Mouse (Mus musculus) limb, embryonic 10.5 days (tissue): ENCODE measurements around the gene Smim5. TPM values are rescaled to one million over a fixed set of nuclear protein-coding genes. Genes with fewer than 3 reads are reported as not detected.
"Not testable (repeated sequence)": the region's sequence is repeated elsewhere in the genome, so short reads cannot be mapped to it uniquely, and the experiment has no call there.

ENCODE experiments used
- DNase-seq: peaks from one replicate; pipeline ENCODE4 v3.0.0-alpha.2; 2017; ENCODE audit warnings: low spot score
- H3K27ac ChIP-seq: fragments of 300-500 bp; sonication (generic); 2 replicates; pipeline ENCODE4 v1.5.1; 2016; ENCODE audit warnings: mild to moderate bottlenecking
- H3K27me3 ChIP-seq: fragments of 300-500 bp; sonication (generic); 2 replicates; pipeline ENCODE4 v1.6.1; 2016; ENCODE audit warnings: low read depth, mild to moderate bottlenecking; ENCODE audit not compliant: poor library complexity, severe bottlenecking
- H3K36me3 ChIP-seq: fragments of 300-500 bp; sonication (generic); 2 replicates; pipeline ENCODE4 v1.6.1; 2016; ENCODE audit warnings: mild to moderate bottlenecking, moderate library complexity
- H3K4me1 ChIP-seq: fragments of 300-500 bp; sonication (generic); 2 replicates; pipeline ENCODE4 v1.6.1; 2016
- H3K4me3 ChIP-seq: fragments of 300-500 bp; sonication (generic); 2 replicates; pipeline ENCODE4 v1.5.1; 2016; ENCODE audit warnings: mild to moderate bottlenecking, moderate library complexity
- H3K9me3 ChIP-seq: fragments of 300-500 bp; sonication (generic); replicated peaks from 2 replicates; pipeline ENCODE4 v1.6.1; 2016; ENCODE audit warnings: mild to moderate bottlenecking
- WGBS: fragments of 180-500 bp; shearing (Covaris S2); methylation state at CpG from one replicate; pipeline ENCODE4 v1.1.7; 2016; 5-methylcytosine and 5-hydroxymethylcytosine counted together
- polyA plus RNA-seq: library from polyadenylated mRNA; unstranded; fragments of >200 nt; fragmentation: Nextera tagmentation; extraction: Ambion mirVana; gene quantifications from 2 replicates; pipeline ENCODE4 v1.2.1, GENCODE M21; 2016

The Smim5 gene
- polyA plus RNA-seq: 1.7 and 2.0 TPM in 2 replicates

DNA sequence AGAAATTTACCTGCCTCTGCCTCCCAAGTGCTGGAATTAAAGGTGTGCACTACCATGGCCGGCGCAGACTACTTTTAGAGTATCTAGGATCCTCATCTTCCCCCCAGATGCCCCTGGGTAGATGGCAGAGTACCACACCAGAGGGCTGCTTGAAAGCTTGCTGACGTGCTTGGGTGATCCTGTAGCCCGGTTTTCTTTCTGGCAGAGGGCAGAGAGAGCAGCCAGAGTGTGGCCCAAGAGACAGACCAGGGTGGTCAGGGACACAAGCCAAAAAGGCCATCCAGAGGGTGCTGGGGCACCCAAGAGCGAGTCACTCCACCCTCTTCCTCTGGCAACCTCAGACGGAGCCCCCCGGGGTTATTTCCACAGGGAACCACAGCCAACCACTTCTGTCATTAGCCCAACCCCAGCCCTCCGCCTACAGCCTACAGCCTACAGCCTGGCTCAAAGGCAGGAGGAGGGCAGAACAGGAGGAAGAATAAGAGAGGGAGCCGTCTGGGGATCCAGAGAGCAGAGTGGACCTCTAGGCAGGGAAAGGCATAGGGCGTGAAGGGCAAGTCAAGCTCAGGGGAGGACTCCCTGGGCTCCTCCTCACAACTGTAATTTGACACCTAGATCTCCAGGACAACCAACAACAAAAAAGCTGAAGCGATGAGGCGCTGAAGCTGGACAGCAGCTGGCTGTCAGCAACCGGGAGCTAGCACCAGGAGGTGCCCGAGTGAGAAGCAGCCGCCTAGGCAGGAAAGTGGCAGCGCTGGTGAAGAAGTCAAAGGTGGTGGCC is at the start of gene Smim5:
Gene Smim5, plus strand, starts transcription at position 481 of the 781 bp plus-strand sequence.
- H3K27me3 ChIP-seq: no peaks in the 10 kb centered on the region
- H3K27ac ChIP-seq: peak within 1 kb of the TSS; percentile 69
- H3K4me3 ChIP-seq: peak within 1 kb of the TSS; percentile 8; the same call in 1 of the 2 replicates
- 34% methylated on average over 16 of the region's 16 CpGs for WGBS
- no peaks in the 10 kb centered on the region for H3K9me3 ChIP-seq
- H3K4me1 ChIP-seq: peaks cover 37% of the 10 kb centered on the region
- peak; percentile 64 for DNase-seq
- peaks cover 45% of the 10 kb centered on the region for H3K36me3 ChIP-seq

- no peak for DNase-seq
- WGBS: 87% methylated on average over 6 of the region's 6 CpGs
- Histone ChIP-seq H3K27ac (peak overlapping the region; percentile 10; the same call in 1 of the 2 replicates), H3K27me3 (peaks cover 41% of the 10 kb centered on the region), H3K4me3 (no peak overlapping the region), H3K4me1 (peaks cover 16% of the 10 kb centered on the region), H3K36me3 (peaks cover 43% of the 10 kb centered on the region), H3K9me3 (no peaks in the 10 kb centered on the region)
Measured at GRCm38 (mm10) chr11:115854674-115855073, 45.1 kb upstream of the Smim5 start.

DNA sequence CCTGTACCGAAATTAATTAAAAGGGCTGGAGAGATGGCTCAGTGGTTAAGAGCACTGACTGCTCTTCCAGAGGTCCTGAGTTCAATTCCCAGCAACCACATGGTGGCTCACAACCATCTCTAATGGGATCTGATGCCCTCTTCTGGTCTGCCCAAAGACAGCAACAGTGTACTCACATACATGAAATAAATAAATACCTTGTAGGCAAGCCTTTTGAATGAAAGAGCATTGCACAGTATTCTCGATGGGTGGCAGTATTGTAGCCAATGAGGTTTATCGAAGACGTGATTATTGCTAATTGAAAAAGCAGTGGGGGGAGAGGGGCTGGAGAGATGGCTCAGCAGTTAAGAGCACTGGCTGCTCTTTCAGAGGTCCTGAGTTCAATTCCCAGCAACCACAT is 42.6 kb upstream of the Smim5 start:
- peaks cover 19% of the 10 kb centered on the region for H3K36me3 ChIP-seq
- H3K27me3 ChIP-seq: peaks cover 65% of the 10 kb centered on the region

DNA sequence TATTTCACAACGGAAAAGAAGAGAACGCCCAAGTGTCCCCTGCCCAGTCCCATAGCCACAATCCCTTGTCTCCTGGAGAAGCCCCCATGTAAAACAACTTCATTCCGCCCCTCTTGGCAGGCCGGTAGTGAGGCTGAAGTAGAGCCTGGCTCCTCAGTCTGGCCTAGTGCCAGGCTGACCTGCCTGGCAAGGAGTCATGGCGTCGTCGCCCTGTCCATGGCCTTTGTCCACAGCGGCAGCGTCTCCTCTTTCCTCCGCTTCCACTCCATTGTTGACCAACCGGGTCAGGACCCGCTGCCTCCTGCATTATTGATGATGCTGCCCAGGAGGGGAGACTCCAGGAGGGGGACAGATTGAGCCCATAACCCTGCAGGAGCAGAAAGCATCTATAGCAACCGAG is 41.8 kb upstream of the Smim5 start:
- no peak for DNase-seq
- H3K4me1 ChIP-seq: peaks cover 23% of the 10 kb centered on the region
- no peaks in the 10 kb centered on the region for H3K9me3 ChIP-seq
- 58% methylated on average over 13 of the region's 13 CpGs for WGBS
- H3K27me3 ChIP-seq: peaks cover 71% of the 10 kb centered on the region
- no peak overlapping the region for H3K27ac ChIP-seq
- H3K4me3 ChIP-seq: peak overlapping the region; percentile 50; the same call in 1 of the 2 replicates
- H3K36me3 ChIP-seq: peaks cover 12% of the 10 kb centered on the region; the same call in 1 of the 2 replicates

More for the DNA sequence above, 42.6 kb upstream of the Smim5 start:
- not testable (repeated sequence) for DNase-seq, H3K27ac ChIP-seq, H3K9me3 ChIP-seq, H3K4me3 ChIP-seq
- WGBS: 97% methylated on average over 4 of the region's 4 CpGs
- peaks cover 21% of the 10 kb centered on the region for H3K4me1 ChIP-seq

DNA sequence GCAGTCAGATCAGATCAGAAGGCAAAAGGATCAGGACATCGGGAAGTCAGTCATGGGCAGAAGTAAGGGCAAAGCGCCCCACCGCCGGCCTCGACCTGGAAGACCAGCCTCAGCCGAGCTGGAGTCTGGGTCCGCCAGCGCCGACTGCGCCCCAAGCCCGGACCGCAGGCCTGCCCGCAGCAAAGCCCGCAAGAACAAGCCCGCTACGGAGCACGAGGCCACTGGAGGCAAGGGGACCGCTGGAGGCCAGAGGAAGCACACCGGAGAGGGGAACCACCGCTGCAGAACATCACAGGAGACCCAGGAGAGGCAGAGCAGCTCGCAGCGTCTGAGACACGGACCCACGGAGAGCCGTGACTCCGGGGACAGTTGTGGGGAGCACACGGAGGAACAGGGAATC is 41.4 kb upstream of the Smim5 start, which contains the start of gene Myo15b:
Gene Myo15b, plus strand, starts transcription at position 53 of the 400 bp plus-strand sequence.
- Histone ChIP-seq H3K4me1 (peaks cover 27% of the 10 kb centered on the region), H3K27ac (peak within 1 kb of the TSS; percentile 67; the same call in 1 of the 2 replicates), H3K36me3 (peaks cover 8% of the 10 kb centered on the region; the same call in 1 of the 2 replicates), H3K9me3 (no peaks in the 10 kb centered on the region), H3K4me3 (peak within 1 kb of the TSS; percentile 50), H3K27me3 (peaks cover 71% of the 10 kb centered on the region)
- WGBS: 9% methylated on average over 27 of the region's 27 CpGs
- DNase-seq: peak; percentile 48

DNA sequence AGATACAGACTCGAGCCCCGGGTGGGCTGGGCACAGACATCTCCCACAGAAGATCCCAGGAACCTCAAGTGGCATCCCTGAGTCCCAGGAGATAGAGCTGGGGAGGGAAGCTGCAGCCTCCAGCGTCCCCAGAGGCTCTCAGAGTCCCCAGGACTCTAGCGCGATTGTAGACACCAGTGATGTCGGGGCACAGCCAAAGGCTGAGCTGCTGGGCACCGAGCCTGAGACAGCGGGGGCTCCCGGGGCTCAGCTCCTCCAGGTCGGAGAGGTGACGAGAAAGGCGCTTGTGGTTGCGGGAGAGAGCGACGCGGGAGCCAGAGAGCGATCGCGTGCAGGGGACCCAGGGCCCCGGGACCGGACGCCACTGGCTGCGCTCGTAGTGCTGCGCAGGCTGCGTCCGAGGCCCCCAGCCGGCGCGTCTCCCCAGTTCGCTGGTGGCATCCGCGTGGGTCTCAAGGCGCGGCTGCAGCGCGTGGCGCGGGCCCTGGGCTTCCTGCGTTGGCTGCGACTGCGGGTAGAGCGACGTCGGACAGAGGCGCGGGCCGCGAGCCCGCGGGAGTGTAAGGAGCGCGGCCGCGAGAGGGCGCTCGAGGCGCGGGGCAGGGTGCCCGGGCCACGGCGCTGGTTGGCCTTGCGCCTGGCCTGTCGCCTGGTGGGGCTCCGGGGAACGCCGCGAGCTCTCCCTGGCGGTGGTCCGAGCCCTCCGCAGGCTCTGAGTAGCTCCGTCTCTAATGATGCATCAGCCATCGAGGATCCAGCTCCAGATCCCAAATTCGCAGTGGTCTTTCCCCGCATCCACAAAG is 40.4 kb upstream of the Smim5 start:
- H3K36me3 ChIP-seq: peaks cover 3% of the 10 kb centered on the region; the same call in 1 of the 2 replicates
- peak overlapping the region; percentile 67 for H3K27ac ChIP-seq
- WGBS: 2% methylated on average over 67 of the region's 75 CpGs
- H3K27me3 ChIP-seq: peaks cover 71% of the 10 kb centered on the region
- peak overlapping the region; percentile 50 for H3K4me3 ChIP-seq
- H3K4me1 ChIP-seq: peaks cover 28% of the 10 kb centered on the region
- no peaks in the 10 kb centered on the region for H3K9me3 ChIP-seq
- DNase-seq: peak; percentile 95

DNA sequence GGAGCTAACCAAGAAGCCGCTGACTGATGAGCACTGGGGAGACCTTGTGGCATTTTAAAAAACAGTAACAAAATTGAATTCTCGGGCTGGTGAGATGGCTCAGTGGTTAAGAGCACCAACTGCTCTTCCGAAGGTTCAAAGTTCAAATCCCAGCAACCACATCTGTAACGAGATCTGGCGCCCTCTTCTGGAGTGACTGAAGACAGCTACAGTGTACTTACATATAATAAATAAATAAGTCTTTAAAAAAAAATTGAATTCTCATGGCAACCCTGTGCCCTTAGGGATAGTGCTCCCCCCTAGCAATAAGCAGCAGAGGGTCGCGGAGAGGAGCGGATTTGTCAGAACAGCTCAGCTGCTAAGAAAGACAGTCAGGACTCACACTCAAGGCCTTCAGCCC is 35.9 kb upstream of the Smim5 start:
- Histone ChIP-seq H3K27me3 (peaks cover 38% of the 10 kb centered on the region), H3K4me3 (no peak overlapping the region), H3K9me3 (no peaks in the 10 kb centered on the region), H3K4me1 (peaks cover 27% of the 10 kb centered on the region), H3K36me3 (no peaks in the 10 kb centered on the region), H3K27ac (no peak overlapping the region)
- DNase-seq: no peak
- WGBS: 89% methylated on average over 8 of the region's 8 CpGs

GRCm38 (mm10) chr11:115869393-115869792 is 30.4 kb upstream of the Smim5 start:
- DNase-seq: no peak
- no peak overlapping the region for H3K4me3 ChIP-seq
- WGBS: 94% methylated on average over 8 of the region's 8 CpGs
- no peak overlapping the region for H3K27ac ChIP-seq
- H3K9me3 ChIP-seq: no peaks in the 10 kb centered on the region
- peaks cover 13% of the 10 kb centered on the region; the same call in 1 of the 2 replicates for H3K4me1 ChIP-seq
- H3K27me3 ChIP-seq: no peaks in the 10 kb centered on the region
- H3K36me3 ChIP-seq: no peaks in the 10 kb centered on the region

DNA sequence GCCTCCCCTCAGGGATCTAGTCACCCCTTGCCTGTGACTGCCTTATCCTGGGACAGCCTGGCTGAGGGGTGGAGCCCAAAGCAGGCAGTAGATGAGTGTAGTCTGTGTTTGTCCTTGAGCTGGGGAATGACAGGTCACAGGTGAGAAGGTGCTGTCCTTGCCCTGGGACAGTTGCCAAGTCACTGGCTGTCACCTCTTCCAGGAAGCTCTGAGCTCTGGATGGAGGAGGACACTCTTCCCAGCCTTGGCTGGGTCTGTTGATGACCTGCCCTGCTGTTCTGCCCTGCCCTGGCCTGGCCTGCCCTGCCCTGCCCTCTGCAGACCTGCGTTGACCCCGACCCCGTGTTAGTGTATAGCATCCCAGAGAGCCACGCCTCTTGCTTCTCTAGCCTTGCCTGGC is 27.3 kb upstream of the Smim5 start:
- Histone ChIP-seq H3K9me3 (no peaks in the 10 kb centered on the region), H3K36me3 (no peaks in the 10 kb centered on the region), H3K4me3 (no peak overlapping the region), H3K4me1 (peaks cover 14% of the 10 kb centered on the region), H3K27ac (peak overlapping the region; percentile 30; the same call in 1 of the 2 replicates), H3K27me3 (no peaks in the 10 kb centered on the region)
- 64% methylated on average over 4 of the region's 4 CpGs for WGBS
- no peak for DNase-seq

GRCm38 (mm10) chr11:115875935-115876334 is 23.8 kb upstream of the Smim5 start:
- Histone ChIP-seq H3K27ac (no peak overlapping the region), H3K36me3 (no peaks in the 10 kb centered on the region), H3K4me3 (no peak overlapping the region), H3K9me3 (no peaks in the 10 kb centered on the region), H3K4me1 (peaks cover 14% of the 10 kb centered on the region), H3K27me3 (no peaks in the 10 kb centered on the region)
- WGBS: 90% methylated on average over 3 of the region's 3 CpGs
- no peak for DNase-seq

DNA sequence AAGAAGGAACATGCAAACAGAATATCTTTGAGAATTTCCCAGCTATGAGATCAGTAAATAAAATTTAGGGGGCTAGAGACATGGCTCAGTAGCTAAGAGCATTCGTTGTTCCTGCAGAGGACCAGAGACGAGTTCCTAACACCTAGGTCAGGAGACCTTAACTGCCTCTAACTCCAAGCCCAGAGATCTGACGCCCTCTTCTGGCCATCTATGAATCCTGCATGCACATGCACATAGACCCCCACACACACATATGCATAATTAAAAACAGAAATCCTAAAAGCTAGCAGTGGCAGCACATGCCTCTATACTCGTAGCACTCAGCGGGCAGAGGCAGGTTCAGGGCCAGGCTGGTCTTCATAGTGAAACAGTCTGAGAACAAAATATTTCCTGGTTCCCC is 23.3 kb upstream of the Smim5 start:
- Histone ChIP-seq H3K27me3 (peaks cover 1% of the 10 kb centered on the region; the same call in 1 of the 2 replicates), H3K36me3 (no peaks in the 10 kb centered on the region), H3K9me3 (no peaks in the 10 kb centered on the region), H3K4me3 (no peak overlapping the region), H3K4me1 (peaks cover 14% of the 10 kb centered on the region), H3K27ac (no peak overlapping the region)
- WGBS: 82% methylated on average over 5 of the region's 5 CpGs
- no peak for DNase-seq

DNA sequence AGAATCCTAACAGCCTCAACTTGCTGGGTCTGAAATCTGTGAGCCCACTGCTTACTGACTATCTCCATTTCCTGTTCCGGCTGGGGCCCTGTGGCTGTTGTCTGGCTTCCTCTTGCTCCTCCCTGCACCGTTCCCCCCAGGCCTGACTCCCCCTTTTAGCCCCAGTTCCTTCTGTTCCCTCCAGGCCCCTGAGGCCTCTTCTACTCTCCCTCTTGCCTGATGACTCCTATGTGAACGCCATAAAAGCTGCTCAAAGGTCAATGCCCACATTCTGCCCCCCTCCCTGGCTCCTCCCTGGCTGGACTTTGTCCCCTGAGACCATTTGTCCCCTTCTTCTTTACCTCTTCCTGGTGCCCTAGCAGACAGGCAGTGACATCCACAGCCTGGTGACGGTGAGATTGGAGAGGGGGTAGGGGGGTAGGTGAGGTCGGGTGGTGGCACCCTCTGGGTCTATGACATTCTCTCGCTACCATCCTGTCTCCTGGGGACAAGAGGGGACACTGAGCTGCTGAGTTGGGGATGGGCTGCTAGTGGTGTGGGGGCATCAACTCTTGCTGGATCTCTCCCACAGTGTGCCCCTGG is 22.5 kb upstream of the Smim5 start:
- H3K36me3 ChIP-seq: no peaks in the 10 kb centered on the region
- no peak overlapping the region for H3K4me3 ChIP-seq
- H3K27ac ChIP-seq: 0 out of 2 replicates have a peak overlapping the region, but pooled peaks have one; percentile 15
- H3K4me1 ChIP-seq: peaks cover 11% of the 10 kb centered on the region
- DNase-seq: no peak
- H3K27me3 ChIP-seq: peaks cover 9% of the 10 kb centered on the region
- H3K9me3 ChIP-seq: no peaks in the 10 kb centered on the region
- 59% methylated on average over 6 of the region's 6 CpGs for WGBS
